Mouse (Mus musculus) midbrain, embryonic 16.5 days (tissue): ENCODE measurements around the gene Vps51. TPM values are rescaled to one million over a fixed set of nuclear protein-coding genes. Genes with fewer than 3 reads are reported as not detected.

Experiments used
- ATAC-seq: fragments of 200-750 bp; cut with Nextera tagmentation; 2 replicates; pipeline ENCODE4 v1.8.0; 2017; ENCODE audit warnings: moderate TSS enrichment
- H3K27ac ChIP-seq: fragments of 300-500 bp; sonication (generic); 2 replicates; pipeline ENCODE4 v1.5.1; 2014; ENCODE audit warnings: mild to moderate bottlenecking, low read length, mixed read lengths
- H3K27me3 ChIP-seq: fragments of 300-500 bp; sonication (generic); 2 replicates; pipeline ENCODE4 v1.6.1; 2014; ENCODE audit warnings: low read depth, low read length, mixed read lengths; ENCODE audit not compliant: control insufficient read depth, insufficient read depth
- H3K36me3 ChIP-seq: fragments of 300-500 bp; sonication (generic); 2 replicates; pipeline ENCODE4 v1.6.1; 2014; ENCODE audit warnings: mild to moderate bottlenecking, low read length, moderate library complexity, mixed read lengths; ENCODE audit not compliant: control insufficient read depth, insufficient read depth
- H3K4me1 ChIP-seq: fragments of 300-500 bp; sonication (generic); 2 replicates; pipeline ENCODE4 v1.6.1; 2014; ENCODE audit warnings: mild to moderate bottlenecking, low read length, mixed read lengths; ENCODE audit not compliant: control insufficient read depth, insufficient read depth
- H3K4me2 ChIP-seq: fragments of 300-500 bp; sonication (generic); 2 replicates; pipeline ENCODE4 v1.6.1; 2014; ENCODE audit warnings: mild to moderate bottlenecking, low read length, mixed read lengths
- H3K4me3 ChIP-seq: fragments of 300-500 bp; sonication (generic); 2 replicates; pipeline ENCODE4 v1.5.1; 2014; ENCODE audit warnings: low read depth, mild to moderate bottlenecking, low read length, moderate library complexity, mixed read lengths
- H3K9ac ChIP-seq: fragments of 300-500 bp; sonication (generic); 2 replicates; pipeline ENCODE4 v1.6.1; 2014; ENCODE audit warnings: low read depth, low read length, mixed read lengths
- H3K9me3 ChIP-seq: fragments of 300-500 bp; sonication (generic); replicated peaks from 2 replicates; pipeline ENCODE4 v1.6.1; 2014; ENCODE audit warnings: mild to moderate bottlenecking, low read length, mixed read lengths; ENCODE audit not compliant: control insufficient read depth, poor library complexity, severe bottlenecking
- WGBS: fragments of 180-500 bp; shearing (Covaris S2); extraction: QIAGEN DNeasy Blood & Tissue Kit; methylation state at CpG from one replicate; pipeline ENCODE4 v1.1.7; 2014; 5-methylcytosine and 5-hydroxymethylcytosine counted together
- polyA plus RNA-seq: library from polyadenylated mRNA; unstranded; fragments of >200 nt; fragmentation: Nextera tagmentation; extraction: Ambion mirVana; gene quantifications from 2 replicates; pipeline ENCODE4 v1.2.1, GENCODE M21; 2015

Vps51 gene
- polyA plus RNA-seq, 1 experiment from 2014 or later = 93.9 TPM

GRCm38 (mm10) chr19:6085417-6085879 is 8.4 kb upstream of the Vps51 start:
- no peaks in the 10 kb centered on the region for H3K9me3 ChIP-seq
- ATAC-seq = peak; percentile 58
- H3K36me3 ChIP-seq = peaks cover 9% of the 10 kb centered on the region
- peak overlapping the region; percentile 76 for H3K4me3 ChIP-seq
- no peak overlapping the region for H3K9ac ChIP-seq
- H3K4me1 ChIP-seq = peaks cover 18% of the 10 kb centered on the region
- no peaks in the 10 kb centered on the region for H3K27me3 ChIP-seq
- no peak overlapping the region for H3K27ac ChIP-seq
- WGBS = under 1% methylated on average over 17 of the region's 17 CpGs
- peak overlapping the region; percentile 94 for H3K4me2 ChIP-seq

DNA sequence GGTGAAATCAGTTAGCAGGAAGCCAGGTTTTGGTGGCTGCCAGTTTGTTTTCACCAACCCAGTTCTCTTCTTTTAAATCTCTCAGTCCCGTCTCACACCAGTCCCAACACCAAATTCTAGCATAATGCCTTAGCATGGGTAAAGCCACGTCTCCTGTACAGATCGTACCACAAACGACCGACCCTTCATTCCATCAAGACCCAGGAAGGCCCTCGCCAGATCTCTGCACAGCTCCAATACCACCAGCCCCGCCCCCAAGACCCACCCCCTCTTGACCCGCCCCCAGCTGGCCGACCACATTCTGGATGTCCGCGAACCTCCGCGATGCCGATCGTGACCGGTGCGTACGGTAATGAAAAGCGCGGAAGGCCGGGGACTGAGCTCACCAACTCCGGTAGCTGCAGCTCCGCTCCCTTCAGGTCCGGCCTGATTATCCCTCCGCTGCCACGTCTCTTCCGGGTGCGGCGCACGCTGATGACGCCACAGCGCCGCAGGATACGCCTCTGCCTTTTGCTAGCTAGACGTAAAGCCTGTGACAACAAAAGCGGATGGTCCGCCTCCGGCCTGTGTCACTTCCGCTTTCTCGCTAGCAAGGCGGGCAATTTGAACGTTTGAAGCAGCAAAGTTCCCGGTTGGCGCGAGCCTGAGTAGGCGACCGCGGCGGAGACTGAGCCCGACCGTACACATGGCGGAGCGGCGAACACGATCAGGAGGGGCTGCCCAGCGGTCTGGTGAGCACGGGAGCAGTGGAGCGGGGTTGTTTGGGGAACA is 7.6 kb upstream of the Vps51 start, which contains the start of the genes Zfpl1 and Cdca5:
Gene Zfpl1 (minus strand): TSS at position 479 of the 771 bp plus-strand sequence.
Gene Cdca5 (plus strand): TSS at position 506 of the 771 bp plus-strand sequence.
- Histone ChIP-seq H3K4me2 (peak within 1 kb of the TSS; percentile 94), H3K36me3 (peaks cover 16% of the 10 kb centered on the region), H3K4me1 (peaks cover 18% of the 10 kb centered on the region), H3K9me3 (no peaks in the 10 kb centered on the region), H3K27me3 (no peaks in the 10 kb centered on the region), H3K27ac (peak within 1 kb of the TSS; percentile 63; the same call in 1 of the 2 replicates), H3K9ac (peak within 1 kb of the TSS; percentile 78), H3K4me3 (peak within 1 kb of the TSS; percentile 76)
- ATAC-seq = peak; percentile 91
- 0% methylated on average over 58 of the region's 58 CpGs for WGBS

DNA sequence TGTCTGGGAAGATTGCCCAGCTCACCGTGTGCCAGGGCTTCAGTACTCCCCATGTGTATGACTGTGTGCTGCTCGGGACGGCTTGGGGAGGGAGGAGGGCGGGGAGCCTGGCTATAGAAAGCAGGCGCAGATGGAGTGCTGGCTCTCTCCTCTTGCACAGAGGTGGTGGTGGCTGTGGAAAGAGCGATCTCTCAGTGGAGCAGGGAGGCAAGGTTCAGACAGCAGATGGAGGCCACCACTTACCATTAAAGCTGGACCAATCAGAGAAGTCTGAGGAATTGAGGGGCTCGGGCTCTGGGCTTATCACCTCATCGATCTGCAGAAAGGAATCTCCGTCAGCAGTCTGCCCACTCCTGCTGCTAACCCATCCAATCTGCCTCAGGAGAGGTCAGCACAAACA is 5.1 kb upstream of the Vps51 start, which contains the start of gene Gm28374:
Gene Gm28374 (minus strand): TSS at position 101 of the 400 bp plus-strand sequence.
- Histone ChIP-seq H3K4me3 (no peak within 1 kb of the TSS), H3K9me3 (no peaks in the 10 kb centered on the region), H3K27me3 (no peaks in the 10 kb centered on the region), H3K9ac (no peak within 1 kb of the TSS), H3K36me3 (peaks cover 16% of the 10 kb centered on the region), H3K27ac (no peak within 1 kb of the TSS), H3K4me1 (peaks cover 24% of the 10 kb centered on the region), H3K4me2 (no peak within 1 kb of the TSS)
- ATAC-seq = no peak
- WGBS = 89% methylated on average over 9 of the region's 9 CpGs

DNA sequence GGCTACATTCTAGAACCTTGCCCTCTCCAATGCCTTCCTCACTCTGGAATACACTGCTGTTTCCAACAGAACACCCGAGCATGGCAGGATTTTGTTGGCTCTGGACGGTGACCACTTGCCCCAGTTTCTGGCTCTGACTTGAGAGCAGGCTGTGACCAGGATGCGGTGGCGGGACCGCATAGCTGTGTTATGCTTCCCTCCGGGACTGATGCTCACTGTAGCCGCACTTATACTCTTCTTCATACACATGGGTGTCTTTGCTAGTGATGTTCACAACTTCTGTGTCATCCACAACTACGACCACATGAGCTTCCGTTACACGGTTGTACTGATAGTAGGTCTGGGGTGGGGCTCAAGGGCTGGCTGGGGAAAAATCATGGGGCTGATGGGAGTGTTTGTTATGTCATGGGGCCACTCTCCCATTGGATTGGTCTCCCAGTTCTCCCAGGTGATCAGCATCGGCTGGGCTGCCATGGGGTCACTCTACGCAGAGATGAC is 3.0 kb upstream of the Vps51 start, which contains the start of gene Tmem262:
Gene Tmem262 (plus strand): TSS at position 51 of the 498 bp plus-strand sequence.
- Histone ChIP-seq H3K4me1 (peaks cover 29% of the 10 kb centered on the region), H3K36me3 (peaks cover 16% of the 10 kb centered on the region), H3K9ac (no peak within 1 kb of the TSS), H3K9me3 (no peaks in the 10 kb centered on the region), H3K4me2 (no peak within 1 kb of the TSS), H3K4me3 (no peak within 1 kb of the TSS), H3K27ac (no peak within 1 kb of the TSS), H3K27me3 (no peaks in the 10 kb centered on the region)
- whole genome bisulfite sequencing = 94% methylated on average over 12 of the region's 12 CpGs
- ATAC-seq = no peak

- Histone ChIP-seq H3K4me2 (no peak overlapping the region), H3K9ac (no peak overlapping the region), H3K4me1 (peaks cover 18% of the 10 kb centered on the region), H3K27ac (no peak overlapping the region), H3K27me3 (no peaks in the 10 kb centered on the region), H3K9me3 (no peaks in the 10 kb centered on the region), H3K36me3 (peaks cover 26% of the 10 kb centered on the region), H3K4me3 (no peak overlapping the region)
- WGBS = 93% methylated on average over 5 of the region's 5 CpGs
- no peak for ATAC-seq
Observed at GRCm38 (mm10) chr19:6073889-6074288, 3.1 kb downstream of the Vps51 start.

DNA sequence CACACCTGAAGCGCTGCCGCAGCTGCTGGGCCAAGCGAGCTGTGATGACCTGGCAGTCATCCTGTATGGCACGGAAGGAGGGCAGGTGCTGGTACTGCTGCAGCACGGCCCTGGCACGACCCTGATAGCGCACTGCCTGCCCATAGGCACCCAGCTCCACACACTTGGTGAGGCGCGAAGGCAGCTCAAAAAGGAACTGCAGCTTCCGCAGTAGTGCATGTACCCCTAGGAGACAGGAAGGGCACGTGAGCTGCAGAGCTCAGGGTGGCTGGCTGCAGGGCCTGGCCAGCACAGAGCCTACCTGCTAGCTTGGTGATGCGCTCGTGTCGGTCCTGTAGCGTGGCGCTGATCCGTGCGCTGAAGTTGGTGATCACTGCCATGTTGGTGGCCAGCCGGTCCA is 5.8 kb downstream of the Vps51 start:
- H3K36me3 ChIP-seq = peaks cover 26% of the 10 kb centered on the region
- no peak overlapping the region for H3K4me2 ChIP-seq
- H3K4me1 ChIP-seq = peaks cover 24% of the 10 kb centered on the region
- 94% methylated on average over 19 of the region's 19 CpGs for WGBS
- H3K27ac ChIP-seq = no peak overlapping the region
- no peak overlapping the region for H3K9ac ChIP-seq
- no peaks in the 10 kb centered on the region for H3K9me3 ChIP-seq
- no peaks in the 10 kb centered on the region for H3K27me3 ChIP-seq
- H3K4me3 ChIP-seq = no peak overlapping the region
- ATAC-seq = no peak

DNA sequence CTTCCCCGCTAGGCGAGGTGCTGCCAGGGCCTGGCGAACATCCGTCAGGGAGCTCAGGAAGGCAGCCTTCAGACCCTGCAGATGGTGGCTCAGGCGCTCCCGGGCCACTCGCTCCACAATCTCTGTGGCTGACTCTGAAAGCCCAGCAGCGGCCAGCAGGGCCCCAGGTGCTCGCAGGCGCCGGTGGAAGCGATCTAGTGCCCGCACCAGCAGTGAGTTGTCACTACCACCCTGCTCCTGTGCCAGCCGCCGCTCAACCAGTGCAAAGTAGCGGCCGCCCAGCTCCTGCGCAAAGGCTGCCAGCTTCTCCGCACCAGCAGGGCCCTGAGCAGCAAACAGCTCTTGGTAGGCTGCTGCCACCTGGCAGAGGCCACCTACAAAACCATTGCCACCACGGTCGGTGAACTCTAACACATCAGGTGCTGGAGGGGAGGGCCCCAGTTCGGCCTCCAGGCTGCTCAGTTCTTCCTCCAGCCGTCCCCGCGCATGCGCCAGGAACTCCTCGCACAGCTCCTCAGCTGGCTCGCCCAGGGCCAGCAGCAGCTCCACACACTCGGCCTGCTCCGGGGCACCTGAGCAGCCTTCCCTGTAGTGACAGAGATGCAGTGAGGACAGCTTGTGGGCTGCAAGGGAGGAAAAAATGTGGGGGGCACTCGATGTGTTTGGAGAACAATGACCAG is 6.3 kb downstream of the Vps51 start:
- H3K4me1 ChIP-seq = peaks cover 24% of the 10 kb centered on the region
- H3K9ac ChIP-seq = no peak overlapping the region
- peaks cover 26% of the 10 kb centered on the region for H3K36me3 ChIP-seq
- H3K4me2 ChIP-seq = no peak overlapping the region
- WGBS = 94% methylated on average over 31 of the region's 31 CpGs
- no peak overlapping the region for H3K27ac ChIP-seq
- ATAC-seq = no peak
- no peaks in the 10 kb centered on the region for H3K27me3 ChIP-seq
- H3K4me3 ChIP-seq = no peak overlapping the region
- no peaks in the 10 kb centered on the region for H3K9me3 ChIP-seq

DNA sequence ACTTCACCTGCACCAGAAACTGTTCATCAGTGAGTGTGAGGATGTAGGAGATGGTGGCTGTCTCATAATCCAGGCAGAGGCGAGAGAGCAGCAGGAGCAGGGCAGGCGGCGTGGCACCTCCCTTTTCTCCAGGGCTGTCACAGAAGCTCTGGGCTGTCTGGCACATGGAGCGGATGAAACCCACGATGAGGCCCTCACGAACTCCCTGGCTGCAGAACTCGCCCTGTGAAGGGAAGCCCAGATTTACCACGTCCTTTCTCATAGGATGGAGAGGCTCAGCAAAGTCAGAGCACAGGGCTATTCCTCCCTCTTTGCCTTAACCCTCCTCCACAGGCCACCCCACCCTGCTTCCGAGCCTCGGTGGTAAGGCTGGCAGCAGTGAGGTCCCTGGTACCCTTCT is 7.2 kb downstream of the Vps51 start:
- no peak overlapping the region for H3K4me2 ChIP-seq
- H3K4me1 ChIP-seq = peaks cover 22% of the 10 kb centered on the region
- no peak overlapping the region for H3K4me3 ChIP-seq
- H3K36me3 ChIP-seq = peaks cover 26% of the 10 kb centered on the region
- 93% methylated on average over 10 of the region's 10 CpGs for WGBS
- ATAC-seq = no peak
- no peaks in the 10 kb centered on the region for H3K9me3 ChIP-seq
- H3K9ac ChIP-seq = no peak overlapping the region
- no peaks in the 10 kb centered on the region for H3K27me3 ChIP-seq
- no peak overlapping the region for H3K27ac ChIP-seq
